Mouse (Mus musculus) retina, postnatal 1 day (tissue): ENCODE results near the gene Fbxl17.
A peak's percentile ranks its signal among the peaks of the same experiment; 100 is the strongest.

Experiments
- DNase-seq: peaks from one replicate; pipeline ENCODE4 v3.0.0-alpha.2; 2012

Gene Fbxl17

GRCm38 (mm10) chr17:63087265-63087664 lies 412.6 kb downstream of the Fbxl17 start:
- no peak for DNase-seq

GRCm38 (mm10) chr17:63086526-63086925 lies 413.3 kb downstream of the Fbxl17 start:
- no peak for DNase-seq

DNA sequence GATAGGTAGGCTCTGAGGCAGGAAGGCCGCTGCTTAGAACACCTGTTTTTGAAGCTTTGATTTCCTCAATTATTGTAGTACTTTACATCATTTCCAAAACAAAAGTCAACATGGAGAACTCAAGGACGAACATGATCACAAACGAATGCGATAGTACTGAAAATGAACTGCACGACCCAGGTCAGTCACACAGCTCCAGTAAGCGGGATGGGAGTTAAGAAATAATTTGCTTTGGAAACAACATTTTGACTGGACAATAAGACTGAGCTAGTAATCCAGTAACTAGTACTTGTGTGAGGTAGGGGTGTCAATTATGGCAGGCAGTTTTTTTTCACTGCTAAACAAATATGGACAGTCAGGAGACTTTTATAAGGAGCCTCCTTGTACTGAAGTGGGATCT lies 414.6 kb downstream of the Fbxl17 start:
- no peak for DNase-seq

- DNase-seq = no peak
Measured at GRCm38 (mm10) chr17:63079087-63079486, 420.7 kb downstream of the Fbxl17 start.

DNA sequence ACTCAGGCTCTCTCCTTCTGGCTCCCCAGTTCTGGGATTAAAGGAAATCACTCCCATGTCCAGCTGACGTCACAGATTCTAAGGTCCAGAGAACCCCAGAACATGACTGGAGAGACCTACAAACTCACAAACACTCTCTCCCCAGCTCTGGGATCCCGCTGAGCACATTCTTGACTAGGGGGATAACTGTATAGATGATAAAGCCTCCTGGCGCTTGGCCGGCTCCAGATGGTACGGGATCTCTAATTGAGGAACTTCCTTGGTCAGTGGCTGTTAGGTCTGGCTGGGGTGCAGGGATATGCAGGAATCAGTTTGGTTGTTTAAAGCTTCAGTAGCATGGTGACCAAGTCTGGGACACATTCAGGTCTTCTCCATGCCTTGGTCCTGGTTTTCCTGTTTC lies 422.3 kb downstream of the Fbxl17 start:
- peak; percentile 45 for DNase-seq

- no peak for DNase-seq
Measured at GRCm38 (mm10) chr17:63076661-63077060, 423.2 kb downstream of the Fbxl17 start.

- no peak for DNase-seq
Measured at GRCm38 (mm10) chr17:63076037-63076426, 423.8 kb downstream of the Fbxl17 start.

- DNase-seq = peak; percentile 71
Measured at GRCm38 (mm10) chr17:63075091-63076036, 424.5 kb downstream of the Fbxl17 start.

DNA sequence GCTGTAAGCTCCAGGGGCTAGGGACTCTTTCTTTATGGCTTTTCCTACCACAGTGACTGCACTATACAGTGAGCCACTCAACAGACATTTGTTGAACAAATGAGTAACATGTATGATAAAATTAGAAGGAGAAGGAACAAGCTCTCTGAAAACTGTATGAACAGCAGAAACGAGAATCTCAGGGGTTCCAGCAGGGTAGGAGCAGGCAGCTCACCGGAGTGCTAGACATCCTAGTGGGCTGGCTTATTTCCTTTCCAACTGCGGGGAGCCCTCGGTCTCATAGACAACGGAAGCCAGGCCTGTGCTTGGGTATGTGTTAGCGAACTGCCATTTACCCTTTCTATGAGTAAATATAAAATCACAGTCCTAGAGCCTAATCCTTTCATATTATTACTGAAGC lies 426.5 kb downstream of the Fbxl17 start:
- no peak for DNase-seq

DNA sequence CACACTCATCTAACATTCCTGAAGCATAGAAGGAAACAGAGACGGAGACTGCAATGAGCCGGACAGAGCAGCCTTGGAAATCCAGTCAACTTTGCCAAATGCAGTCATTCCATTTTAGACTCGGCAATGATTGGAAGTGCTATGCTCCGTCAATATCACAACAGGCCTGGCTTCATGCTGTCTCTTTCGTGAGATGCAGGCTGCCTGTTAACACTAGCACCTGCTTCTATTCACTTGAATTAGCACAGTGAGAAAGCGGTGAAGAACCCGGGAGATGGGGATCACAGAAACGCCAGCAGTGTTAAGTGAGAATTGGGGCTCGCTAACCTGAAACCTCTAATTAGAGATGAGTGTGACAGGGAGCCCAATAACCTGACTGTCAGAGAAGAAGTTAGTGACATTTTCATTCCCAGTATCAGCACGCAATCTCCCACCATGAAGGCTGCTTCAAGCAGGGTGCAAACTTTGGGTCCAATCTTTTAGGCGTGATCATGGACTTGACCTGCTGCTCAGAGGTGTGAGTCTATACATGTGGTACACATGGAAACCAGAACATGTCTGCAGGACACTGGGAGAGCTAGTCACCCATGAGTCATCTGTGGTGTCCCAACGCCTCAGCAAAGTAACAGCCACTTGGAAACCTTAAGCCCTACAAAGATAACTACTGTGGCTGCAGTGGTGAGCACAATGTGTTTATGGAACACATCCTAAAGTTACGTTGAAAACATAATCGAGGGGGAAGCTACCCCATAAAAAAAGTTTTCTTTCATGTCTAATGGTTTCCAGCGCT lies 428.5 kb downstream of the Fbxl17 start:
- DNase-seq = no peak

DNA sequence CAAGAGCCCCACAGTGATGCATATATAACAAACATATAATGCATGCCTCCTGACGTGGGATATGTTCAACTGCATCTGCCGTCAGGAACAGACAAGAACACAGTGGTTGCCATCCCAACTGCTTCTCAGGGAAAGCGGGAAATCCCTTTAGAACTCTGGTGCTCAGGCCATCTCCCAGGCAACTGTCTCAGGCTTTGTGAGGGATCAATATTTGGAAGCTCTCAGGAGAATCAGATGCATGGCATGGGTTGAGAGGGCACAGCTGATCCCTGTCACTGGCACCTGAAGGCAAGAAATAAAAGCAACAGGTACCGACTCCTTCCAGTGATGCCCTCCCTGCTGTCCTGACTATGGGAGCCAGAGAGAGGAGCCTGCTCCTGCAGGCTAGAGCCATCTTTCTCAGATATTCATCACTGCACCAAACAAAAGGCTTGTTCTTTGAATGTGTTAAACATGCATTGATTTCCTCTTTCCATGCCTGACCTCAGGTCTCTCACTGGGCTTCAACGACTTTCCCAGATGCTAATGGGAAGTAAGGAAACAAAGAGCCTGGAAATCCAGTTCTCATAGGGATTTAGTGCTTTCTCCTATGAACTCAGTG lies 429.6 kb downstream of the Fbxl17 start:
- DNase-seq = no peak

DNA sequence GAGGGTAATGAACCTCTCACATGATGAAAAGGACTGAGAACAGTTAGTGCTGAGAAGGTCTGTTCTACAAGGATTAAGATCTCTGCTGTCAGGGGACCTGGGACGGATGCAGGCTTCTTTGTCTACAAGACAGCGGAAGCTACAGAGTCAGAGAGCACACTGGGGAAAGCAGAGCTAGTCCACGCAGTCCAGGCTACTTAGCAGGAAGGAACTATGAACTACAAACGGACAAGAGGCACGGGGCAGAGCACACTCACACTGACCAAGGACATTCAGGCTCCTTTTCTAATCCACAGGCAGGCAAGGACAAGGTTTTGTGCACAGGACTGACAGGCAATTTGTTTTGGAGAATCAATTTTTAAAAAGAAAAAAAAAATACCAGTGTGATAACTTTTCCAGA lies 437.0 kb downstream of the Fbxl17 start:
- no peak for DNase-seq

GRCm38 (mm10) chr17:63061786-63062185 lies 438.0 kb downstream of the Fbxl17 start:
- DNase-seq = no peak

DNA sequence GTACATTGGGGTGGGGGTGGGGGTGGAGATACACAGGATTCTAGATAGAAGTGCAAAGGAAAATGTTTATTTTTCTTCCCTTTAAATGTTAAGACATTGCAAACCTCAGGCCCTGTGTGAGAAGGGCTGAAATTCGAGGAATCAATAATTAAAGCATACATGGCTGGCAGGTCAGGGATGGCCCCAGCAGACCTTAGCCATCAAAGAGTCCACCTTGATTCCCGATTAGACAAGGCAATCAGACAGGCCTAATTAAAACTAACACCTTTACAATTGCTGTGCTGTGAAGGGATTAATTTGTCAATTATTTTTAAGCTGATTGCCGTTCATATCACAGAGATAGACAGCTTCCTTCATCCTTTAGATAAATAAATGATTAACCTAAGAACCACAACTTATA lies 439.0 kb downstream of the Fbxl17 start:
- DNase-seq = no peak

GRCm38 (mm10) chr17:63057740-63058388 lies 442.0 kb downstream of the Fbxl17 start:
- no peak for DNase-seq

DNA sequence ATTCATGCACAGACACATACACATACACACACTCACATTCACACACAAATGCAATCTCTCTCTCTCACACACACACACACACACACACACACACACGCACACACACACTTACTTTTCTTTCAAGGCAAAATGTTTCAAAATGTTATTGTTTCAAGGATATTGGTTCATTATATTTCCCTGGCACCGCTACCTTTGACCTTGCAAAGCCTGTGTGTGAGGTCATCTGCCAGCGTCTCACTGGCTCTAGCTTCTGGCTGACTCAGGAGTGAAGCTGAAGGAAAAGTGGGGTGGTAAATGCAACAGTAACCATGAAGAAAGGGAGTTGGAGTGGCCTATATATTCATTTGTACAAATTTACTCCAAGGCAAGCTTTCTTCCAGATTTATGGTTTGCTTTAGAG lies 442.8 kb downstream of the Fbxl17 start:
- DNase-seq = no peak

DNA sequence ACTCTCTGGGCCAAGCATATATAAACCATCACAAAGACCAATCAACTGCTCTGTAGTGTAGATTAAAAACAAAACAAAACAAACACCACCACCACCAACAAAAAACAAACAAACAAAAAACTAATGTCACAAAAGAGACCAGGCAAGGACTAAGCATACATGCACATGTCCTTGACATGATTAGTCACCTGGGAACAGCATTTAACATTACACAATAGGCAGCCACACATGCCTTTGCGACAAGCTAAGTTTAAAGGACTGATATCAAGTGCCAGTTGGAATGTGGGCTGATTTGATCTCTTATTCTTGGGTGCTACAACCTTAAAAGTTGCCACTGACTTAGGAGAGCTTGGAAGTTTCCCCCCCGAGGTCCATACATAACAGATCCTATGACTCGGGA lies 446.5 kb downstream of the Fbxl17 start:
- no peak for DNase-seq

- no peak for DNase-seq
Measured at GRCm38 (mm10) chr17:63046401-63046800, 453.4 kb downstream of the Fbxl17 start.

- DNase-seq = no peak
Measured at GRCm38 (mm10) chr17:63045297-63045696, 454.5 kb downstream of the Fbxl17 start.

GRCm38 (mm10) chr17:63043046-63043675 lies 456.7 kb downstream of the Fbxl17 start:
- no peak for DNase-seq

GRCm38 (mm10) chr17:63037562-63037961 lies 462.3 kb downstream of the Fbxl17 start:
- no peak for DNase-seq

- no peak for DNase-seq
Measured at GRCm38 (mm10) chr17:63033141-63033540, 466.7 kb downstream of the Fbxl17 start.

DNA sequence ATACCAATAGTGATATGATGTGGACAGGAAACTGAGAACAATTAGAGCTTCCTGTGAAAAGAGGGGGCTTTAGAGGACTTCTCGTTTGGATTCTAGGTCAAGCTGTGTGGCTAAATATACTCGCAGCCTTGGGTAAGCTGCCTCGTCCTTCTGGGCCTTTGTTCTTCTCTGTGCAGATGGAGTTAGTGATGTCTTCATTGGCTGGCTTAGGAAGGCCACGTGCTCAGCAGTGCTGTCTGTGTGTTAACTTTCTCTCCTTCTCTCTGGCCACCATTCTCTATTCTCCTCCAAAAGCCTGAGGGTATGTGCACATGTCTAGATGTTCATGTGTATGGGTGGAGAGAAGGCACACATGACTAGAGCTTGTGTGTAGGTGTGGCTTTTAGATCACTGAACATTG lies 470.7 kb downstream of the Fbxl17 start:
- DNase-seq = peak; percentile 36
